Mouse (Mus musculus) brain, embryonic 14.5 days (tissue): ENCODE data around the gene Denr.

Source experiments
- CTCF ChIP-seq: fragments of 200-500 bp; IDR thresholded peaks from 2 replicates; pipeline ENCODE4 v1.5.1; 2012; ENCODE audit warnings: inconsistent platforms, mild to moderate bottlenecking, moderate library complexity, borderline replicate concordance; ENCODE audit not compliant: insufficient read depth, insufficient read length; ENCODE audit errors: extremely low read depth
- POLR2A ChIP-seq: fragments of 200-500 bp; IDR thresholded peaks from 2 replicates; pipeline ENCODE4 v1.6.1; 2012; ENCODE audit warnings: mild to moderate bottlenecking, inconsistent platforms, borderline replicate concordance; ENCODE audit not compliant: poor library complexity, insufficient read depth, insufficient read length, severe bottlenecking; ENCODE audit errors: extremely low read depth

DNA sequence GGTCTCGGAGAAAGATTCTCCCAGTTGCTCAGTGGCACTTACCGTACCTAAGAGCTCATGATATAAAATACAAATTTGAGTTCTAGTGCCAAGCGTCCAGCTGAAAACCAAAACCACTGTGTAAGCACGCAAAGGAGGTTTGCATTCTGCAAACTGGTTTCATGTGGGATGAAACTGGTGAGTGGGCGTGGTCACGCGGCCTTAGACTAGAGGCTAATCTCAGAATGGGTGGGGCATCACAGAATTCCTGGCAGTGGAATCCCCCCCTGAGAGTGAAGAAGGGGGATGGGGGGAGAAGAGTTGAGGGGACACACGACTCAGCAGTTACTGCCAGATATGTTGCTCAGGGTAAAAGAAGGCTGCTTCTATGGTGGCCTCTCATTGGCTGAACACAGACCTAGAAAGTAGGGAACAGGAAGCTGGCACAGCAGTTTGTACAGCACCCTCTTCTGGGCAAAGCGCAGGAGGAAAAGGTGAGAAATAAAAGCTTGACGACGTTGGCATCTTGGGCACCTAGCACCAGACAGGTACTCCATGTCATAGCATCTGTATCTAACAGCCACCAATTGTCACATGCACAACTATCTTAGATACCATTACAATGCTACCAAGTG lies 2.8 kb upstream of the Denr start:
- TF ChIP-seq CTCF (no peak), POLR2A (no peak)
